Mouse (Mus musculus) B cell, adult (primary cell): ENCODE data around the gene Prg4. TPM values are rescaled to one million over a fixed set of nuclear protein-coding genes. Genes with fewer than 3 reads are reported as not detected.

ENCODE experiments used
- total RNA-seq: library from RNA; stranded (reverse); gene quantifications from 4 replicates; pipeline ENCODE4 v1.2.4, GENCODE M21; 2023; ENCODE audit not compliant: inconsistent age

Prg4 gene
- not detected in 4 replicates for total RNA-seq

GRCm38 (mm10) chr1:150466132-150466531, at the start of gene Prg4:
TSS of gene Prg4 (minus strand) at chr1:150466165.

Other genes starting within 250 kb of the Prg4 start
- gene Pdc, start 146.7 kb downstream of the Prg4 start, total RNA-seq, result not detected in 4 replicates
- gene Tpr, start 73.3 kb downstream of the Prg4 start, total RNA-seq, result 283 to 313 TPM (median 297 TPM) in 4 replicates
- 29.0 to 46.8 TPM (median 31.9 TPM) in 4 replicates for gene Odr4, start 73.1 kb downstream of the Prg4 start, total RNA-seq